Mouse (Mus musculus) hindlimb bud, embryonic 11.5 days (tissue): Measurements from ENCODE around the gene Ccdc22.

Experiments used
- DNase-seq: peaks from one replicate; pipeline ENCODE4 v3.0.0-alpha.2; 2012; ENCODE audit warnings: low read depth, low spot score; ENCODE audit errors: extremely low spot score

Gene Ccdc22

GRCm38 (mm10) chrX:7604879-7605574 is at the start of gene Ccdc22:
TSS of gene Ccdc22 (minus strand) at chrX:7605517.
- DNase-seq: peak; percentile 56

- peak; percentile 78 for DNase-seq
These were observed 43.5 kb upstream of the Ccdc22 start for GRCm38 (mm10) chrX:7648671-7649304.

- DNase-seq: no peak
These were observed 40.0 kb upstream of the Ccdc22 start for GRCm38 (mm10) chrX:7645349-7645748.

GRCm38 (mm10) chrX:7640785-7641184 is 35.5 kb upstream of the Ccdc22 start:
- DNase-seq: no peak

GRCm38 (mm10) chrX:7639536-7640325 is 34.4 kb upstream of the Ccdc22 start:
- DNase-seq: no peak

- DNase-seq: no peak
These were observed 33.2 kb upstream of the Ccdc22 start, which contains the start of gene Syp for GRCm38 (mm10) chrX:7638401-7639091. TSS of gene Syp (plus strand) at chrX:7638471.

GRCm38 (mm10) chrX:7635101-7635500 is 29.8 kb upstream of the Ccdc22 start:
- DNase-seq: no peak

- DNase-seq: no peak
These were observed 27.2 kb upstream of the Ccdc22 start for GRCm38 (mm10) chrX:7632560-7632959.

- DNase-seq: no peak
These were observed 12.7 kb upstream of the Ccdc22 start for GRCm38 (mm10) chrX:7617889-7618551.

- no peak for DNase-seq
These were observed 5.4 kb upstream of the Ccdc22 start for GRCm38 (mm10) chrX:7610536-7611258.

- no peak for DNase-seq
These were observed 4.7 kb upstream of the Ccdc22 start for GRCm38 (mm10) chrX:7610035-7610434.

GRCm38 (mm10) chrX:7606783-7607182 is 1.5 kb upstream of the Ccdc22 start, which contains the start of gene Cacna1f:
TSS of gene Cacna1f (plus strand) at chrX:7607083.
- no peak for DNase-seq

- DNase-seq: no peak
These were observed 241 bp upstream of the Ccdc22 start for GRCm38 (mm10) chrX:7605575-7605941.

- DNase-seq: no peak
These were observed 1.3 kb downstream of the Ccdc22 start for GRCm38 (mm10) chrX:7604004-7604403.

GRCm38 (mm10) chrX:7595371-7595770 is 9.9 kb downstream of the Ccdc22 start:
- no peak for DNase-seq

- DNase-seq: no peak
These were observed 19.0 kb downstream of the Ccdc22 start for GRCm38 (mm10) chrX:7586356-7586755.

- DNase-seq: no peak
These were observed 21.4 kb downstream of the Ccdc22 start for GRCm38 (mm10) chrX:7583881-7584280.

GRCm38 (mm10) chrX:7581151-7581550 is 24.2 kb downstream of the Ccdc22 start:
- DNase-seq: no peak

- DNase-seq: no peak
These were observed 30.5 kb downstream of the Ccdc22 start for GRCm38 (mm10) chrX:7574885-7575231.
